Mouse (Mus musculus) limb, embryonic 13.5 days (tissue): ENCODE measurements around the gene Ociad1. TPM values are rescaled to one million over a fixed set of nuclear protein-coding genes. Genes with fewer than 3 reads are reported as not detected.
"Not testable (repeated sequence)": the region's sequence is repeated elsewhere in the genome, so short reads cannot be mapped to it uniquely, and the experiment has no call there.

Experiments
- ATAC-seq: fragments of 200-750 bp; cut with Nextera tagmentation; 2 replicates; pipeline ENCODE4 v1.8.0; 2017; ENCODE audit warnings: low read depth, moderate number of reproducible peaks, moderate TSS enrichment; ENCODE audit not compliant: low FRiP score
- H3K27ac ChIP-seq: fragments of 300-500 bp; sonication (generic); 2 replicates; pipeline ENCODE4 v1.5.1; 2015; ENCODE audit warnings: inconsistent platforms, mild to moderate bottlenecking, moderate library complexity
- H3K27me3 ChIP-seq: fragments of 300-500 bp; sonication (generic); 2 replicates; pipeline ENCODE4 v1.6.1; 2015; ENCODE audit warnings: mild to moderate bottlenecking, inconsistent platforms
- H3K36me3 ChIP-seq: fragments of 300-500 bp; sonication (generic); 2 replicates; pipeline ENCODE4 v1.6.1; 2015; ENCODE audit warnings: inconsistent platforms, mild to moderate bottlenecking, moderate library complexity
- H3K4me1 ChIP-seq: fragments of 300-500 bp; sonication (generic); 2 replicates; pipeline ENCODE4 v1.6.1; 2015; ENCODE audit warnings: inconsistent platforms
- H3K4me2 ChIP-seq: fragments of 300-500 bp; sonication (generic); replicated peaks from 2 replicates; pipeline ENCODE4 v1.6.1; 2015; ENCODE audit warnings: inconsistent platforms, mild to moderate bottlenecking, moderate library complexity
- H3K4me3 ChIP-seq: fragments of 300-500 bp; sonication (generic); 2 replicates; pipeline ENCODE4 v1.5.1; 2015; ENCODE audit warnings: moderate library complexity, mild to moderate bottlenecking, inconsistent platforms
- H3K9ac ChIP-seq: fragments of 300-500 bp; sonication (generic); 2 replicates; pipeline ENCODE4 v1.6.1; 2015; ENCODE audit warnings: mild to moderate bottlenecking, inconsistent platforms
- H3K9me3 ChIP-seq: fragments of 300-500 bp; sonication (generic); 2 replicates; pipeline ENCODE4 v1.6.1; 2016; ENCODE audit warnings: inconsistent platforms
- WGBS: fragments of 180-500 bp; shearing (Covaris S2); methylation state at CpG from one replicate; pipeline ENCODE4 v1.1.7; 2015; 5-methylcytosine and 5-hydroxymethylcytosine counted together
- polyA plus RNA-seq: library from polyadenylated mRNA; unstranded; fragments of >200 nt; fragmentation: Nextera tagmentation; extraction: Ambion mirVana; gene quantifications from 2 replicates; pipeline ENCODE4 v1.2.1, GENCODE M21; 2015

The Ociad1 gene
- polyA plus RNA-seq, 1 experiment from 2014 or later = 229 TPM

GRCm38 (mm10) chr5:73319306-73319705, 26.7 kb downstream of the Ociad1 start:
- peaks cover 34% of the 10 kb centered on the region for H3K36me3 ChIP-seq
- no peak overlapping the region for H3K4me3 ChIP-seq
- no peak overlapping the region for H3K27ac ChIP-seq
- ATAC-seq = no peak
- no peaks in the 10 kb centered on the region for H3K27me3 ChIP-seq
- H3K4me2 ChIP-seq = no peak overlapping the region
- 90% methylated on average over 5 of the region's 5 CpGs for WGBS
- H3K4me1 ChIP-seq = no peaks in the 10 kb centered on the region
- no peak overlapping the region for H3K9ac ChIP-seq
- H3K9me3 ChIP-seq = no peaks in the 10 kb centered on the region

- ATAC-seq, H3K4me2 ChIP-seq, H3K36me3 ChIP-seq, H3K27ac ChIP-seq, H3K9ac ChIP-seq, H3K9me3 ChIP-seq, H3K27me3 ChIP-seq, H3K4me3 ChIP-seq, H3K4me1 ChIP-seq: not testable (repeated sequence)
- WGBS = 81% methylated on average over 1 of the region's 1 CpGs
These were observed 30.1 kb downstream of the Ociad1 start for GRCm38 (mm10) chr5:73322684-73323083.

GRCm38 (mm10) chr5:73323602-73324001, 31.0 kb downstream of the Ociad1 start:
- Histone ChIP-seq H3K9me3 (no peaks in the 10 kb centered on the region), H3K9ac (no peak overlapping the region), H3K27me3 (no peaks in the 10 kb centered on the region), H3K4me3 (no peak overlapping the region), H3K36me3 (no peaks in the 10 kb centered on the region; the same call in 1 of the 2 replicates), H3K27ac (no peak overlapping the region), H3K4me2 (no peak overlapping the region), H3K4me1 (no peaks in the 10 kb centered on the region)
- ATAC-seq = no peak
- 70% methylated on average over 5 of the region's 5 CpGs for WGBS

GRCm38 (mm10) chr5:73324526-73325170, 32.1 kb downstream of the Ociad1 start:
- no peak for ATAC-seq
- WGBS = 79% methylated on average over 8 of the region's 8 CpGs
- no peak overlapping the region for H3K27ac ChIP-seq
- no peaks in the 10 kb centered on the region for H3K9me3 ChIP-seq
- no peaks in the 10 kb centered on the region for H3K4me1 ChIP-seq
- H3K4me2 ChIP-seq = no peak overlapping the region
- no peaks in the 10 kb centered on the region for H3K27me3 ChIP-seq
- no peaks in the 10 kb centered on the region for H3K36me3 ChIP-seq
- no peak overlapping the region for H3K9ac ChIP-seq
- no peak overlapping the region for H3K4me3 ChIP-seq

GRCm38 (mm10) chr5:73331002-73331401, 38.4 kb downstream of the Ociad1 start:
- H3K4me3 ChIP-seq = no peak overlapping the region
- no peaks in the 10 kb centered on the region for H3K27me3 ChIP-seq
- no peak overlapping the region for H3K4me2 ChIP-seq
- ATAC-seq = no peak
- no peak overlapping the region for H3K9ac ChIP-seq
- H3K4me1 ChIP-seq = peaks cover 5% of the 10 kb centered on the region; the same call in 1 of the 2 replicates
- H3K36me3 ChIP-seq = no peaks in the 10 kb centered on the region
- 15% methylated on average over 4 of the region's 4 CpGs for WGBS
- no peak overlapping the region for H3K27ac ChIP-seq
- H3K9me3 ChIP-seq = no peaks in the 10 kb centered on the region

GRCm38 (mm10) chr5:73336448-73336847, 43.9 kb downstream of the Ociad1 start:
- WGBS = 41% methylated on average over 5 of the region's 5 CpGs
- Histone ChIP-seq H3K36me3 (no peaks in the 10 kb centered on the region), H3K4me2 (no peak overlapping the region), H3K9ac (no peak overlapping the region), H3K27ac (no peak overlapping the region), H3K27me3 (peaks cover 4% of the 10 kb centered on the region; the same call in 1 of the 2 replicates), H3K4me3 (no peak overlapping the region), H3K9me3 (no peaks in the 10 kb centered on the region), H3K4me1 (peaks cover 18% of the 10 kb centered on the region)
- ATAC-seq = no peak

GRCm38 (mm10) chr5:73337961-73338831, 45.6 kb downstream of the Ociad1 start:
- Histone ChIP-seq H3K4me2 (peak overlapping the region; percentile 87), H3K36me3 (no peaks in the 10 kb centered on the region), H3K27me3 (peaks cover 4% of the 10 kb centered on the region; the same call in 1 of the 2 replicates), H3K9me3 (no peaks in the 10 kb centered on the region), H3K27ac (no peak overlapping the region), H3K9ac (peak overlapping the region; percentile 73), H3K4me3 (peak overlapping the region; percentile 59), H3K4me1 (peaks cover 18% of the 10 kb centered on the region)
- 3% methylated on average over 36 of the region's 41 CpGs for WGBS
- ATAC-seq = peak; percentile 50; the same call in 1 of the 2 replicates

- ATAC-seq = peak; percentile 29; the same call in 1 of the 2 replicates
- peak overlapping the region; percentile 59 for H3K4me3 ChIP-seq
- peak overlapping the region; percentile 87 for H3K4me2 ChIP-seq
- peak overlapping the region; percentile 73; the same call in 1 of the 2 replicates for H3K9ac ChIP-seq
- H3K36me3 ChIP-seq = no peaks in the 10 kb centered on the region
- no peaks in the 10 kb centered on the region for H3K9me3 ChIP-seq
- H3K4me1 ChIP-seq = peaks cover 18% of the 10 kb centered on the region
- no peak overlapping the region for H3K27ac ChIP-seq
- WGBS = 54% methylated on average over 14 of the region's 14 CpGs
- H3K27me3 ChIP-seq = peaks cover 4% of the 10 kb centered on the region; the same call in 1 of the 2 replicates
These were observed 46.2 kb downstream of the Ociad1 start for GRCm38 (mm10) chr5:73338832-73339163.

GRCm38 (mm10) chr5:73339779-73340722, 47.5 kb downstream of the Ociad1 start:
- no peak overlapping the region for H3K4me2 ChIP-seq
- no peaks in the 10 kb centered on the region for H3K9me3 ChIP-seq
- H3K27me3 ChIP-seq = peaks cover 4% of the 10 kb centered on the region; the same call in 1 of the 2 replicates
- no peak overlapping the region for H3K9ac ChIP-seq
- H3K4me3 ChIP-seq = no peak overlapping the region
- no peak overlapping the region for H3K27ac ChIP-seq
- peaks cover 18% of the 10 kb centered on the region for H3K4me1 ChIP-seq
- WGBS = 81% methylated on average over 9 of the region's 9 CpGs
- no peak for ATAC-seq
- no peaks in the 10 kb centered on the region for H3K36me3 ChIP-seq

GRCm38 (mm10) chr5:73340723-73341235, 48.2 kb downstream of the Ociad1 start, which contains the start of gene Ociad2:
TSS of gene Ociad2 (minus strand) at chr5:73341028.
- Histone ChIP-seq H3K36me3 (no peaks in the 10 kb centered on the region), H3K27ac (no peak within 1 kb of the TSS), H3K9me3 (no peaks in the 10 kb centered on the region), H3K4me2 (no peak within 1 kb of the TSS), H3K27me3 (peaks cover 4% of the 10 kb centered on the region; the same call in 1 of the 2 replicates), H3K4me1 (peaks cover 18% of the 10 kb centered on the region), H3K9ac (no peak within 1 kb of the TSS), H3K4me3 (no peak within 1 kb of the TSS)
- no peak for ATAC-seq
- 81% methylated on average over 8 of the region's 8 CpGs for WGBS

- H3K4me2 ChIP-seq = no peak overlapping the region
- no peak overlapping the region for H3K4me3 ChIP-seq
- H3K4me1 ChIP-seq = peaks cover 6% of the 10 kb centered on the region
- no peak overlapping the region for H3K9ac ChIP-seq
- WGBS = 83% methylated on average over 22 of the region's 22 CpGs
- ATAC-seq = no peak
- no peaks in the 10 kb centered on the region for H3K36me3 ChIP-seq
- H3K9me3 ChIP-seq = no peaks in the 10 kb centered on the region
- 0 out of 2 replicates have a peak, but pooled peaks cover 5% of the 10 kb centered on the region for H3K27me3 ChIP-seq
- H3K27ac ChIP-seq = no peak overlapping the region
These were observed 50.2 kb downstream of the Ociad1 start for GRCm38 (mm10) chr5:73342701-73343355.
